In genomic region chr1:92640393-92640792, GRCm38 (mm10) we compare ENCODE assay signal across 7 mouse cellular contexts. TPM values are rescaled to one million over a fixed set of nuclear protein-coding genes. Genes with fewer than 3 reads are reported as not detected.
DNase-seq lines count a peak whose midpoint lies in the region; ATAC-seq and TF ChIP-seq lines count a peak whose summit lies in the region.

No protein-coding gene starts in this region.

- no peaks in the 10 kb centered on the region for H3K9me3 ChIP-seq in forebrain, embryonic 16.5 days (ENCODE audit: control insufficient read depth, low read length)
- H3K9me3 ChIP-seq in liver, postnatal 0 days (ENCODE audit: low read length) = no peaks in the 10 kb centered on the region

- TF ChIP-seq POLR2A in kidney, adult 2 months (IDR thresholded peaks at IDR 0.05; ENCODE audit: low read depth, low read length) = no peak

- 90% methylated on average over 6 of the region's 6 CpGs for WGBS in forebrain, embryonic 16.5 days
- 41% methylated on average over 6 of the region's 6 CpGs for WGBS in liver, postnatal 0 days (ENCODE audit: insufficient replicate concordance)
- WGBS in kidney, adult 2 months = 79% methylated on average over 6 of the region's 6 CpGs

- no peak for TF ChIP-seq CTCF in liver, postnatal 0 days (IDR thresholded peaks at IDR 0.05; ENCODE audit: low read depth)
- TF ChIP-seq CTCF in kidney, adult 2 months (conservative IDR thresholded peaks at IDR 0.05; ENCODE audit: insufficient read depth, insufficient read length, low read depth, low read length) = no peak

- no peak for ATAC-seq in forebrain, embryonic 16.5 days
- no peak for ATAC-seq in liver, postnatal 0 days

- DNase-seq in urinary bladder, adult 2 months (ENCODE audit: low spot score) = peak; percentile 11
- no peak for DNase-seq in urinary bladder, postnatal 4 days (ENCODE audit: low spot score in 2 of 2)
- peak; percentile 11 for DNase-seq in liver, postnatal 0 days
- DNase-seq in frontal cortex, postnatal 10 days (ENCODE audit: low spot score in 2 of 2) = no peak
- DNase-seq in kidney, adult 2 months = no peak
- no peak for DNase-seq in cerebellum, adult 8-10 months

- H3K27me3 ChIP-seq in forebrain, embryonic 16.5 days (replicated peaks; ENCODE audit: control insufficient read depth, insufficient read depth, low read length) = no peaks in the 10 kb centered on the region
- H3K27me3 ChIP-seq in liver, postnatal 0 days (ENCODE audit: insufficient read depth, low read length) = no peaks in the 10 kb centered on the region
- no peaks in the 10 kb centered on the region for H3K27me3 ChIP-seq in kidney, adult 2 months (replicated peaks; ENCODE audit: control insufficient read depth, insufficient read depth, low read length)

- H3K9ac ChIP-seq in forebrain, embryonic 16.5 days (replicated peaks; ENCODE audit: low read depth, low read length) = no peak overlapping the region
- peak overlapping the region; percentile 87 for H3K9ac ChIP-seq in liver, postnatal 0 days (replicated peaks)

- TF ChIP-seq EP300 in liver, postnatal 0 days (IDR thresholded peaks at IDR 0.05; ENCODE audit: low read depth) = no peak

- peaks cover 20% of the 10 kb centered on the region for H3K4me1 ChIP-seq in forebrain, embryonic 16.5 days (replicated peaks; ENCODE audit: control insufficient read depth, insufficient read depth, low read length)
- H3K4me1 ChIP-seq in liver, postnatal 0 days (ENCODE audit: insufficient read depth) = peaks cover 19% of the 10 kb centered on the region
- peaks cover 9% of the 10 kb centered on the region; the same call in 1 of the 2 replicates for H3K4me1 ChIP-seq in kidney, adult 2 months (ENCODE audit: control insufficient read depth, insufficient read depth, low read length)

- H3K4me2 ChIP-seq in forebrain, embryonic 16.5 days (ENCODE audit: low read length) = peak overlapping the region; percentile 98
- H3K4me2 ChIP-seq in liver, postnatal 0 days (ENCODE audit: low read depth, low read length) = peak overlapping the region; percentile 91

- peaks cover 10% of the 10 kb centered on the region for H3K36me3 ChIP-seq in forebrain, embryonic 16.5 days (ENCODE audit: control insufficient read depth, insufficient read depth)
- peaks cover 19% of the 10 kb centered on the region for H3K36me3 ChIP-seq in liver, postnatal 0 days (replicated peaks; ENCODE audit: insufficient read depth, low read length)
- H3K36me3 ChIP-seq in kidney, adult 2 months (ENCODE audit: control insufficient read depth, insufficient read depth, low read length) = no peaks in the 10 kb centered on the region

- H3K27ac ChIP-seq in forebrain, embryonic 16.5 days (ENCODE audit: low read length) = no peak overlapping the region
- H3K27ac ChIP-seq in liver, postnatal 0 days (ENCODE audit: low read depth) = 0 out of 2 replicates have a peak overlapping the region, but pooled peaks have one; percentile 11
- H3K27ac ChIP-seq in kidney, adult 2 months (ENCODE audit: insufficient read depth, low read depth, low read length) = no peak overlapping the region

- H3K4me3 ChIP-seq in forebrain, embryonic 16.5 days (replicated peaks; ENCODE audit: low read length) = no peak overlapping the region
- peak overlapping the region; percentile 73; the same call in 1 of the 2 replicates for H3K4me3 ChIP-seq in liver, postnatal 0 days (ENCODE audit: low read depth, low read length)
- no peak overlapping the region for H3K4me3 ChIP-seq in kidney, adult 2 months (ENCODE audit: insufficient read depth, low read depth, low read length)

RNA-seq across cellular contexts. Expression of gene Cops9, which starts 1.4 kb away (rescaled TPM):
- polyA plus RNA-seq in urinary bladder, adult 2 months (2012; rRNA removed) = 247 and 282 TPM in 2 replicates
- 462 and 475 TPM in 2 replicates for polyA plus RNA-seq in forebrain, embryonic 16.5 days (2015; fragmentation: Nextera tagmentation; extraction: Ambion mirVana)
- polyA plus RNA-seq in liver, postnatal 0 days (2015; fragmentation: Nextera tagmentation; extraction: Ambion mirVana) = 222 and 225 TPM in 2 replicates
- polyA plus RNA-seq in kidney, adult 2 months (2012; rRNA removed) = 176 and 280 TPM in 2 replicates

RNA-seq across cellular contexts. Expression of gene Otos, which starts 8.2 kb away (rescaled TPM):
- polyA plus RNA-seq in urinary bladder, adult 2 months (2012; rRNA removed) = 0.14 and 0.15 TPM in 2 replicates
- 0.07 and 0.33 TPM in 2 replicates for polyA plus RNA-seq in forebrain, embryonic 16.5 days (2015; fragmentation: Nextera tagmentation; extraction: Ambion mirVana)
- polyA plus RNA-seq in liver, postnatal 0 days (2015; fragmentation: Nextera tagmentation; extraction: Ambion mirVana) = 0.16 TPM in 1 of 2 replicates, not detected in the other
- polyA plus RNA-seq in kidney, adult 2 months (2012; rRNA removed) = 0.29 and 0.48 TPM in 2 replicates

RNA-seq across cellular contexts. Expression of gene Olfr12, which starts 22.8 kb away (rescaled TPM):
- not detected in 2 replicates for polyA plus RNA-seq in urinary bladder, adult 2 months (2012; rRNA removed)
- not detected in 2 replicates for polyA plus RNA-seq in forebrain, embryonic 16.5 days (2015; fragmentation: Nextera tagmentation; extraction: Ambion mirVana)
- not detected in 2 replicates for polyA plus RNA-seq in liver, postnatal 0 days (2015; fragmentation: Nextera tagmentation; extraction: Ambion mirVana)
- polyA plus RNA-seq in kidney, adult 2 months (2012; rRNA removed) = not detected in 2 replicates

RNA-seq across cellular contexts. Expression of gene Olfr1410, which starts 34.8 kb away (rescaled TPM):
- not detected in 2 replicates for polyA plus RNA-seq in urinary bladder, adult 2 months (2012; rRNA removed)
- not detected in 2 replicates for polyA plus RNA-seq in forebrain, embryonic 16.5 days (2015; fragmentation: Nextera tagmentation; extraction: Ambion mirVana)
- not detected in 2 replicates for polyA plus RNA-seq in liver, postnatal 0 days (2015; fragmentation: Nextera tagmentation; extraction: Ambion mirVana)
- polyA plus RNA-seq in kidney, adult 2 months (2012; rRNA removed) = not detected in 2 replicates

RNA-seq across cellular contexts. Expression of gene Olfr1411, which starts 46.2 kb away (rescaled TPM):
- not detected in 2 replicates for polyA plus RNA-seq in urinary bladder, adult 2 months (2012; rRNA removed)
- polyA plus RNA-seq in forebrain, embryonic 16.5 days (2015; fragmentation: Nextera tagmentation; extraction: Ambion mirVana) = not detected in 2 replicates
- not detected in 2 replicates for polyA plus RNA-seq in liver, postnatal 0 days (2015; fragmentation: Nextera tagmentation; extraction: Ambion mirVana)
- not detected in 2 replicates for polyA plus RNA-seq in kidney, adult 2 months (2012; rRNA removed)

Comparison
In these comparisons a context has a peak if more than half of its experiments do, and no peak if none do; other contexts are left out.
1. DNase-seq: peak in urinary bladder, adult 2 months (single experiment) and liver, postnatal 0 days (single experiment); none in urinary bladder, postnatal 4 days (0 of 2), frontal cortex, postnatal 10 days (0 of 2), kidney, adult 2 months (single experiment) and cerebellum, adult 8-10 months (single experiment).